Mouse (Mus musculus) naive thymus-derived CD4-positive, alpha-beta T cell, adult 5 months (primary cell): ENCODE results near the gene Phf3. TPM values are rescaled to one million over a fixed set of nuclear protein-coding genes. Genes with fewer than 3 reads are reported as not detected.

Experiments used
- polyA plus RNA-seq: library from polyadenylated mRNA; unstranded; fragments of 100-300 nt; shearing (Covaris generic); gene quantifications from one replicate; pipeline ENCODE4 v1.2.1, GENCODE M21; 2017

The Phf3 gene
- 188 TPM for polyA plus RNA-seq

DNA sequence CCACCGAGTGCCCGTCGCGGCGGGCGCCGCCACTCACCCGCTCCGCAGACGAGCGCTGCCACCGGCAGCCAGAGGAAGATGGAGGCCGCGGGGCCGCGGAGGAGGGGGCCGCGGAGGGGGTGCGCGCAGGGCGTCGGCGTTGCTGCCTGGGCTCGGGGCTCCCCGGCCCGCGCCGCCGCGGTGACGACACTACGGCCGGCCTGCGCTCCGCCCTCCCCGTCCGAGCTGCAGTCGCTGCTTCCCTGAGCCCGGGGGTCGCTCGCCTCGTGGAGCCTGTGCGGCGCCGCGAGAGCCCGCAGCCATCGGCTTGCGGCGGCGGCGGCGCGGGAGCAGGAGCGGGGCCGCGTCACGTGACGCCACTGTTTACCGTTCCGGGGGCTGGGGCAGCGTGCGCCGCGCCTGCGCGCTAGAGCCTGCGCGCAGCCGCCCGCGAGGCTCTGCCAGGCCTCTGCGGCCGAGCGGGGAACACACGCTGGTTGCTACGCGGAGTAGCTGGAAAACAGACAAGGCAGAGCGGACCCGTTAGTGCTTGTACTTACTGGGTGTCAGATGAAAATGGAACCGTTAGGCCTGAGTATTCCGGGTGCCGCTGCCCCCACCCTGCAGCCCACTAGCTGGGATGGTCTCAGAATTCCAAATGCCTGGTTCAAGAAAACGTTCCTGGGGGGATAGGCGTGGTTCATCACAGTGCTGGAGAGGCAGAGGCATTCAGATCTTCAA, at the start of gene Phf3:
TSS of gene Phf3 (minus strand) at position 381 of the 720 bp plus-strand sequence.

Other genes starting within 250 kb of the Phf3 start
- gene AC153137.1, start 104.0 kb upstream of the Phf3 start, polyA plus RNA-seq: not detected